Mouse (Mus musculus) testis, postnatal 10 days (tissue): Measurements from ENCODE around the gene Nadk2.

Experiments
- DNase-seq: peaks from one replicate; pipeline ENCODE4 v3.0.0; 2021; ENCODE audit warnings: low spot score

Nadk2 gene

DNA sequence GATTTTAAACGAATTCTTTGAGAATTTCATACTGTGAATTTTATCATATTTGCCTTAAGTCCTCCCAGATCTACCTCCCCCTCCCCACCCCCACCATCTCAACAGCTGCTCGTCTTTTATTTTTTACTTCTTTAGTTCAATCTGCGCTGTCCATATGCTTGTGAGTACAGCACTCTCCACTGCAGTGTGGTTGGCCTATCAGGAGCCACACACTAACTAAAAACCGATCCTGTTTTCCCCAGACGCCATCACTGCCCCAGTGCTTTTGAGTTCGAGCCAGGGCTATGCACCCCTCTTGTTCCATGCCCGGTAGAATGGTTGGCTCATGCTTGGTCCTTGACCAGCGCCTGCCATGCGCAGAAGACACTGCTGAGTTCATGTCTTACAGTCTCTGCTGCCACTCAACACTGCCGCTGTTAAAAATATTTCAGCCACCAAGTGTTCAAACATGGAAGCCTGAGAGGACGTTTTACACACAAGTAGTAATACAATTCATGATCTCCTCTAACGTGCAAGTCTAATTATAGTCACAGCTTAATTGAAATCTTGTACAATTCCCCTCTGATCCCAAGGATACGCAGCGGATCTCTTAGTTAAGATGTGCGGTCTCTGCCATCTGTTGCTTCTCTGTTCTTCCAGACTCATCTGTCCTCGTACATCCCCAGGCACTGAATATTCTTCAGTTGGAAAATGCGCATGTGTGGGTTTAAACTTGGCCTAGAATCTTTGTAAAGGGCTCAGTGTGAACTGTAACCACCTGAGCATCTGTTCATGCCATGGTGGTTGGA lies 17.0 kb downstream of the Nadk2 start:
- DNase-seq, result no peak

DNA sequence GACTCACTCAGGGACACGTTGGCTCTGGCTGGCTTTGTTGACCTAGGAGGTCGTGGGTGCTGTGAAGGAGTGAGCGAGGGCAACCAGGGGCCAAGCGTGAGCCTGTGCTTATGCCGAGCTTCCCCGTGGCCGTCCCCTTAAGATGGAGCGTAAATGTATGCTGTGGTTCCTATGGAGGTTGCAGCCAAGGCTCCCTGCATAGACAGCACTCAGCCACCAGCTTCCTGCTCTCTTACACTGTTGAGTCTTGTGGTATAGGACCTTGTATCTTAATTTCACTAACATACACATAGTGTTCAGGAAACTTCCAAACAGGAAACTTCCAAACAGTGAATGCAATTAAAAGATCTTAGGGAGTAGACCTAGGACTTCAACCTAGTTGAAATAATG lies 17.6 kb downstream of the Nadk2 start:
- no peak for DNase-seq

DNA sequence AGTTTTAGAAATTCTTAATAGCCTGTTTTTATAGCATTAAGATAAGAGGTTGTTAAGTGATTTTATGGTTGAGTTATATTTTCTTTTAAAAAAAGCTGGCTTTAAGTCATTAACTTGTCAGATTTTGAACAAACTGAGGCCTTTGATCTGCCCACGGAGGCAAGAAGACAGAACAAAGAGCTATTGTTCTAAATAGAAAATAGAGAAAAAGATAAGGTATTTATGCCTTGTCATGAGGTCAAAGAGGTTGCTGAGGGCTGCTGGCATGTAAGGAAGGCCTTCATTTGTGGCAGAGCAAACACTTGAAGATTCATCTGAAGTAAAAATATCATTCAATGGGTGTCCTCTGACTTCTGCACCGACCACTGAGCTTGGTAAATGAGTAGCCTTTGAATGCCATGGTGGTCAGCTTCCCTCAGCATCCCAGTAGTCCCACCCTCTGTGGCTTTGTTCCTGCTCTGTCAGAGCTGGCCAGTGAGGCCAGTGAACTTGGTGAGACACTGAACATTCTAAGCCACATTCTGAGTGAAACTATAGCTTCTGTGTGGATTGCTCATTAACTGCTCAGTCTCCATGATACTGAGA lies 18.2 kb downstream of the Nadk2 start:
- DNase-seq, result no peak

- no peak for DNase-seq
Observed at GRCm38 (mm10) chr15:9090662-9091061, 19.6 kb downstream of the Nadk2 start.

DNA sequence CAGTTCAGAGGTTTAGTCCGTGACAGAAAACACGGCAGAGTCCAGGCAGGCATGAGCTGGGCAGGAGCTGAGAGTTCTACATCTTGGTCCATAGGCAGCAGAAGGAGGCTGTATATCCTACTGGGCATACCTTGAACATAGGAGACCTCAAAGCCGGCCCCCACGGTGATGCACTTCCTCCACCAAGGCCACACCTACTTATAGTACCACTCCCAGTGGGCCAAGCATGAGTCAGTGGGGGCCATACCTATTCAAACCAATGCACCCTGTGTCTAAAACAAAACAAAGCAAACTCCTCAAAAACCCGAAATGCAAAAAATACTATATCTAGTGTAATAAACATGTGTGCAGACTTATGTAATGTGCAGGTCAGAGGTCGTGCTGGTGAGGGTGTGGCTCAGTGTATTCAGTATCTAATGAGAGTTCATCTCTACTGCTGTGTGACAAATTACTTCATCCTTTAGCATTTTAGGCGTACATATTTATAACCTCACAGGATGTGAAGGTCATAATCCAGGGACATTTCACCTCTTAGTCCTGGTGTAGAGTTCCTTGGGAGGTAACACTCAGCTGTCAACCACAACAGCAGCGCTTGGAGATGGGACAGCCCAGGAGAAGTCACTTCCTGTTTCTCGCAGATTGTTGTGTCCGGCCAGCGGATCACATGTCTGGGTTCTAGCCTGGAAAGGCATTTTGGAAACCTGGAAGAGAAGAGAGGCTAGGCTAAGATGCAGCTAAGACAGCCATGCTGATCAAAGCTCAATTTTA lies 22.7 kb downstream of the Nadk2 start:
- no peak for DNase-seq

DNA sequence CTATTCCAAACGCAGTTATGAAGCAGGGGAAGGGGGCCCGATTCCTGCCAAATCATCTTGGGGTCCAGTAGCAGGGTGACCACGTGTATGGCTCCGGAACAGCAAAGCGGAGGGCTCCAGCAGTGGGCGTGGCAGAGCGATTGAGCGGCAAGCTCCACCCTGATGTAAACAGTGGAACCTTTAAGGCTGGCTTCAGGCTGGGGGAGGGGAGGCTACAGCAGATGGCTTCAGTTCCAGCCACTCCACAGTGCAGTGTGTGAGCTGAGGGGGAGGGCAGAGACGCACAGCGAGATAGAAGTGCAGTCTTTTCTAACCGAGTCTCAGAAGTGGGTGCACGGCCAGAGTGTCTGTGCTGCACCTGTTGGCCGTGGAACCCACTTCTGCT lies 23.3 kb downstream of the Nadk2 start:
- DNase-seq, result no peak

- no peak for DNase-seq
Observed at GRCm38 (mm10) chr15:9096865-9097264, 25.8 kb downstream of the Nadk2 start.

- no peak for DNase-seq
Observed at GRCm38 (mm10) chr15:9100446-9101077, 29.5 kb downstream of the Nadk2 start.

DNA sequence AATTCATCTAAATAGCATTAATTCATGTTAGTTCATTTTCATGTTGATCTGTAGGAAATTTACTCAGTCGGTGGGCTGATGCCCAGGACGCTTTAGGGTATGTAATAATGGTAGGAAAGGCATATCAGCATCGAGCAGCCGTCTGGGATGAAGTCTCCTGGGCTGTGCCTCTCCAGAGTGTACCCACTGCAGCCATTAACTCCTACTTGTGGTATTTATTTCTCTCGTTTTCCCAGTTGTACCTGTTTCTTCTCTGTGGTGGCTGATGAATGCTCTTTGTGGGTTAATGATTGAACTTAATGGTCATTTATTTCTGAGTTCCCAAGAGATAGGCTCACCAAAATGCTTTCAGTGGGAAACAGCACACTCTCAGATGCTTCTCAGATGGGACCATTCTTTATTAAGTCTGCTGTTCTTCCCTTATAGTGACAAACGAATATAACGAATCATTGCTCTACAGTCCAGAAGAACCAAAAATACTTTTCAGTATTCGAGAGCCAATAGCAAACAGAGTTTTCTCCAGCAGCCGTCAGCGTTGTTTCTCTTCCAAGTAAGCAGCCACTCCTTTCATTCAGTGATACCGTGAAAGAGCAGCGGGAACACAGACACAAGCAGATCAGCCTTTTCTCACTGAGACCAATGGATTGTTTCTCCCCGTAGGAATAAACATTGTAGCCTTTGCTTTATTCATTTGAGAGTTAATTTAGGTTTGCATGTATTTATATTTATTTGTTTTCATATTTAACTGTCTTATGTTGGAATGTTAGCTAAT lies 35.4 kb downstream of the Nadk2 start:
- DNase-seq, result no peak

DNA sequence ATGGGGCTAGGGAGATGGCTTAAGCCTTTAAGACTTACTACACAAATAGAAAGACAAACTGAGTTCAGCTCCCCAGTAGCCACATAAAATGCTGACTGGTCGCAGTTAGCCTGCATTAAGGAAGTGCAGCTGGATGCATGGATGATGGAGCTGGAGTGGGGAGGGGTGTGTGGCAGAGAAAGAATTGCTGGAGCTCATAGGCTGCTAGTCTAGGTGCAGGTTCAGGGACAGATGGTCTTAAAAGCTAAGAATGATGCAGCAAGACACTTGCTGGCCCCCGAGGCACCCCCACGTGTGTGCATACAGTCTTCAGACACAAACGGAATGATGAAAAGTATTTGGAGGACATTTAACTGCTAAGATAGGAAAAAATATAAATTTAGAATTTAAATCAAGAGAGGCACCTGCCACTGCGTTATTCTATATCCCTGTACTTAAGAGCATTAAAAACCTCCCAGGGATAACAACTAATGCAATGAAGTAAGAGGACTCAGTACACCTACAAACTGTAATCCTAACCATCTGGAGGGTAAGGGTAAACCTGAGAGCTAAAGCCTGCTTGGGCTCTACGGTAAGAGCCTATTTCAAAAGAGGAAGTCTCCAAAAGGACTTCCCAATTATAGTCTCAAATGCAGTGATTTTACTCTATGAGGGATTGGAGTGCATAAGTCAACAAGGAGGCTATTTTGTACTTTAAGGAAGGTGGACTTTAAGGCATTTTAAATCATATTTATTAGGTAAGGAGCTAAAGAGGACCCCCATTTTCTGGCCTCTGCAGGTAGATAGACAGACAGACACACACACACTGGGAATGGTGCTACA lies 39.7 kb downstream of the Nadk2 start:
- no peak for DNase-seq

GRCm38 (mm10) chr15:9111648-9112047 lies 40.6 kb downstream of the Nadk2 start:
- DNase-seq, result no peak

DNA sequence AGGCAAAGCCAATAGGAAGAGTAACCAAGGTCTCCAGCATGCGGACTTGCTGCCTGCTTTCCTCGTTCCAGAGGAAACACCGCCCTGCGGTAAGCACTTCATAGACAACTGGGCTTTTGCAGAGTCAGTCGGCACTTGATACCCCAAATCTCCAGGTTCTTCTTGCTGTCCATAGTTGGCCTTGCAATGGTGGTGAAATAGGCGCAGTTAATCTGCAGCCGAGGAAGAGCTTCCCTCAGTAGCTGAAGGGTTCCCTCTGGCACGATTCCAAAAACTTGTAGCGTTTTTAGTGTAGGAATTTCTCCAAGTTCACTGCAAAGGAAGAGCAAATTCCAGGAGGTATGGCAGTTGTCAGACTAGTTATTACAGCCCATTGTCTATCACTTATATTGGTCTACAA lies 42.5 kb downstream of the Nadk2 start:
- no peak for DNase-seq

GRCm38 (mm10) chr15:9114131-9114530 lies 43.1 kb downstream of the Nadk2 start:
- no peak for DNase-seq

DNA sequence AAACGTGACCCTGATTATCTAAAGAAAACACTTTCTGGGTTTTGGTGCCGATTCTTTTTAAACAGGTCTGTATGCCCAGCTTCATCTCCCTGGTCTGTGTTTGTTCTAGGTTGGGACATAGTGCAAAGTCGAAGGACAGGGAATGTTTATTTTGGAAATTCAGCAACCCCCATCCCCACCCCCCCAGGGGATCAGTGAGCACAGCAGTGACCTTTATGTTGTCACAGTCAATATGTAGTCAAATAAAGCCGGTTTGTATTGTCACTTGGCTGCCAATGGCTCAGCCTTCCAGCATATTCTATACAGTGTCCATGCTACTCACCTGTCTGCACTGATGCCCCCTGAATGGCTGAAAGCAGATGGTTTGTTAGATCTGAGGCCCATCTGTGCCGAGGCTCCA lies 43.5 kb downstream of the Nadk2 start:
- DNase-seq, result no peak

DNA sequence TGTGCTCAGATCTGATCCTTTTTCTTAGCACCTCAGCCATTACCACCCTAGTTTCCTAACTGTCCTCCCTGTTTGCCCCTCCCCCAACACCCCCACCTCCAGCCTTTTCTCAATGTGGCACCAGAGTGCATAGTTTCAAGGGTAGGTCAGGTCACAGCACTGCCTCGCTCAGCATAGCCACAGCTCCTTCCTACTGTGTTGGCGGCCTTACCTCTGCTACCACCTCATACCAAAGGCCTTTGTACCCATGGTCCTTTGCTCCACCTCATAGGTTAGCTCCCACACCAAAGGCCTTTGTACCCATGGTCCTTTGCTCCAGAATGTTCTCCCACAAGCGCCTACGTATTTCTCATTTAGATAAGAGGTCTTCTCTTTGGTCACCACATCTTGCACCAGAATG lies 47.8 kb downstream of the Nadk2 start:
- peak; percentile 34 for DNase-seq

- peak; percentile 47 for DNase-seq
Observed at GRCm38 (mm10) chr15:9120081-9120480, 49.0 kb downstream of the Nadk2 start.

DNA sequence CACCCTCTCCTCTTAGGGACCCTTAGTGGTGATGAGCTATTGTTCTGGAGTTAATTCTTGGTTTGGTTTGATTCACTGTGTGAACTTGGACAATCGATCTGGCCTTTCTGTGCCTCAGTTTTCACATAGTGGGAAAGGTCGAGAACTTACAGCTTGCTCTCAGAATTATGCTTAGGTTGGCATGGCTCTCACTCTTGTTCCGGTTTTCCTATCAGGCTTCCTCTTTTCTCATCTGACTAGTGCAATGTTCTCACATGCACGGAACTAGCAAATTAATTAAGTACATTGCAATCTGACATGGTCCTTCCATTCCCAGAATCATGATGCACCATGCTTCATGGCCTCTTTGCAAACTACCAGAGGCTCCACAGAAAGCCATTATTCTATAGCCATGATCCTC lies 51.9 kb downstream of the Nadk2 start:
- DNase-seq, result no peak

GRCm38 (mm10) chr15:9124856-9125255 lies 53.8 kb downstream of the Nadk2 start:
- peak; percentile 34 for DNase-seq

- DNase-seq, result peak; percentile 19
Observed at GRCm38 (mm10) chr15:9127051-9127791, 56.2 kb downstream of the Nadk2 start.

DNA sequence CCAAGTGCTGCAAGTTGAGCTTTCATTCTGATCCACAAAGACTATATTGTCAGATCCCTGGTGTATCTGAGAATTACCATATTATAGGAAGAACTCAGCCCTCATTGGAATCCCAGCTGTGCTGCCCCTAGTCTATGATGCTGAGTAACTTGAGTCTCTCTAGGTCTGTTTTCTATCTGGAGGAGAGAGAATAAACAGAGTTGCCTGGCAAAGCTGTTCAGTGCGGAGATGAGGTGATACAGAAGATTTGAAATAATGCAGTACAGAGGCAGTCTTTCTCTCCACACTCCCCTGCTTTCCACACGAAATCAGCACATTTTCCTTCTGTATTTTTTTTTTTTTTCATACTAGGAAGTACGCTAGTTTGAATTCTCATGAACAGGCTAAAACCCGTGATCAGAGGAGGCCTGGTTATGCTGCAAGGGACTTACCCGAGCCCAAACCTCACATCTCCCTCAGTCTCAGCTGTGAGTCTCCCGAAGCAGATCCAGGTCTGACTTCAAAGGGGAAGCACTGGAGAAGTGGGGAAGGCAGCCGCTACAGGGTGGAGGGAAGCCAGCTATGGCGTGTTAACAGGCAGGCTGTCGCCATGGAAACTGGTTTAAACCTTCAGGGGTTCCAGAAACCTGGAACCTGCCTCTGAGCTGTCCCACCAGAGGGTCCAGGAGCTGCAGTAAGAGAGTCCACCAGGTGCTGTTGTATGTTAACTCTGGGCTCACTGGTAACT lies 59.9 kb downstream of the Nadk2 start:
- DNase-seq, result peak; percentile 34
